Mouse (Mus musculus): ENCODE measurements around the gene Rnase9. TPM values are rescaled to one million over a fixed set of nuclear protein-coding genes. Genes with fewer than 3 reads are reported as not detected.

The Rnase9 gene
- polyA plus RNA-seq, 2 experiments, result not detected

DNA sequence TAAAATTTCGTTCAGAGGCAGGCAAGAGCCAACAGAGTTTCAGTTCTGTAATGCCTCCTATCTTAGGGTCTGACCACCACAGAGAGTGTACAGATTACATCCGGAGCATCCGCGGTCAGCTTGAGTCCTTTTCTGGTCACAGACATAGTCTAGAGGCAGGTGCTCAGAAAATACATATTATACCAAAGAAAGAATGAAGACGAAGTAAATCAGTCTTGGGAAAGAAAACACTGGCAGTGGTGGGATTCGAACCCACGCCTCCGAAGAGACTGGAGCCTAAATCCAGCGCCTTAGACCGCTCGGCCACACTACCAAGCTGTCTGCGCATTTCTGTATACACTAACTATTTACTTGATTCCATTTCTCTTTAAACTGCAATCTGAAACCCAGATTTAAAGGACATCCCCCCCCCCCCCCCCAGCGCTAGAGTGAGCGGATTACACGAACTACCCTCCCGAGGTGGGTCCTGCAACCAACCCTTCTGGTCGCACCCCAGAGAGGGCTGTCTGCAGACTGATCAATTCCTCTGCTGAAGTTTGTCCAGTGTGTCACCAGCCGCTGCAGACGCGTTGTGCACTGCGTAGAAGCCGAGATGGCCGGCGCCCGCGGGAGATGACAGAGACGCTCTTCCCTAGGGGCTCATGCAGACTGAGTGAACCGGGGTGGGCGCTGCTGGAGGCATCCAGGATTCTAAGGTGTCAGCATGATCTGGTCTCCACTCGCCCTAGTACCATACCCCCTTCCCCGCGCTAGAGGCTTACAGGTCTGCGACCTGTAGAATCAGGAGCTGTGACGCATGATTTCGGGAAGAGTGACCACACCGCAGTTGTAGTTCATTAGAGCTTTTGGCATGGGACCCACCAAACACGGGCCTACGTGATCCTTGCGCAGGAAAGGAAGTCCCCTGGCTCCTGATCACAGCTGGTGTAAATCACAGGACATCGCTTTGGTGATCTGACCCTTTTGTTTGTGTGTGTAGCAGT, 41.2 kb upstream of the Rnase9 start:
- TF ChIP-seq CTCF (IDR thresholded peaks at IDR 0.05; ENCODE audit: low read depth), result no peak
- no peak for TF ChIP-seq EP300 (IDR thresholded peaks at IDR 0.05; ENCODE audit: low read depth)
- DNase-seq (ENCODE audit: low read depth in 3 of 3, low spot score in 3 of 3), result peak in 1 of 3 experiments; percentile 45
- peak; percentile 75 for ATAC-seq (ENCODE audit: insufficient read depth)
- Histone ChIP-seq H3K4me2 (ENCODE audit: low read depth) (peak overlapping the region; percentile 72), H3K9ac (replicated peaks) (peak overlapping the region; percentile 28), H3K27me3 (ENCODE audit: control insufficient read depth, insufficient read depth, low read length) (peaks cover 6% of the 10 kb centered on the region), H3K4me3 (ENCODE audit: insufficient read depth in 1 of 2, low read depth in 2 of 2, low read length in 2 of 2) (peak overlapping the region; percentile 54 to 82), H3K27ac (no peak overlapping the region), H3K36me3 (replicated peaks; ENCODE audit: control insufficient read depth, insufficient read depth, low read depth) (no peaks in the 10 kb centered on the region), H3K4me1 (replicated peaks; ENCODE audit: control insufficient read depth in 2 of 2, insufficient read depth in 2 of 2, low read length in 1 of 2) (peaks cover 25 to 34% of the 10 kb centered on the region in 2 experiments), H3K9me3 (ENCODE audit: control insufficient read depth, low read length) (no peaks in the 10 kb centered on the region)
- WGBS (ENCODE audit: insufficient replicate concordance), result under 1% methylated on average over 39 of the region's 40 CpGs

- 59% methylated on average over 2 of the region's 2 CpGs for WGBS (ENCODE audit: insufficient replicate concordance)
- Histone ChIP-seq H3K27me3 (ENCODE audit: control insufficient read depth, insufficient read depth, low read length) (peaks cover 6% of the 10 kb centered on the region), H3K4me2 (ENCODE audit: low read depth) (no peak overlapping the region), H3K36me3 (replicated peaks; ENCODE audit: control insufficient read depth, insufficient read depth, low read depth) (no peaks in the 10 kb centered on the region), H3K9ac (replicated peaks) (no peak overlapping the region), H3K9me3 (ENCODE audit: control insufficient read depth, low read length) (no peaks in the 10 kb centered on the region), H3K4me1 (replicated peaks; ENCODE audit: control insufficient read depth in 2 of 2, insufficient read depth in 2 of 2, low read length in 1 of 2) (peaks cover 19 to 29% of the 10 kb centered on the region in 2 experiments), H3K27ac (no peak overlapping the region), H3K4me3 (ENCODE audit: insufficient read depth in 1 of 2, low read depth in 2 of 2, low read length in 2 of 2) (no peak overlapping the region)
- ATAC-seq (ENCODE audit: insufficient read depth) (no peak), DNase-seq (ENCODE audit: low read depth in 3 of 3, low spot score in 3 of 3) (no peak)
- no peak for TF ChIP-seq CTCF (IDR thresholded peaks at IDR 0.05; ENCODE audit: low read depth)
- no peak for TF ChIP-seq EP300 (IDR thresholded peaks at IDR 0.05; ENCODE audit: low read depth)
Measured at GRCm38 (mm10) chr14:51081035-51081434, 39.4 kb upstream of the Rnase9 start.

DNA sequence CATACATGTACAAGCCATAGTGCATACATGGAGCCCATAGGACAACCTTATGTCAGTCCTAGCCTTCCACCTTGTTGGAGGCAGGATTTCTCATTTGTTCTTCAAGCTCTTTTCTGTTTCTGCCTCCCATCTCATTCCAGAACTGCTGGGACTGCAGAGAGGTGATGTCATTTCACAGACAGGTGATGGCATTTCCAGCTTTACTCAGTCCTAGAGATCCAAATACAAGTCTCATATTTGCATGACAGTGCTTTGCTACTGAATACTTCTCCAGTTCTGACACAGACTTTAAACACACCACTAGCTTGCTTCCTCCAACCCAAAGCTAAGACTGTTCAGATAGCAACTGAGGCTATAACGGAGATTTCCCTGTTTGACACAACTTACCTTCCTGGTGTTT, 37.5 kb upstream of the Rnase9 start:
- peaks cover 2 to 12% of the 10 kb centered on the region in 2 experiments; a peak in 3 of 4 replicates for H3K4me1 ChIP-seq (replicated peaks; ENCODE audit: control insufficient read depth in 2 of 2, insufficient read depth in 2 of 2, low read length in 1 of 2)

DNA sequence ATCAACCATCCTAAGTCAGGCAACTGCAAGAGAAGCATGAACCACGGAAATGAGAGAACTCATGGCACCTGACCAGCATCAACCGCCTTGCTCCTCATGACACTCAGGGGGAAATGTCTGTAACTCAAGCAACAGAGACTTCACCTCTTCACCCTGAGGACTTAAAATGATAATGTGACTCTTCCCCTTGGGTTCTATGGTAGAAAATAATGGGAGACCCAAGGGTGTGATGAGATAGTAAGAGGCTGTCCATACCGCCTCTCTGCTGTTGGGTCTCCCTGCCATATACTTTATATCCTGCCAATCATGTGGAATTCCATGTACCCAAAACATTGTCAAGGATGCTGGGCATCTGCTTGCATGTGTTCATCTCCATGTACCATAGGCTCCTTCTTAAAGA, 32.7 kb upstream of the Rnase9 start, which contains the start of gene Olfr750:
TSS of gene Olfr750 (minus strand) at position 101 of the 400 bp plus-strand sequence.
- no peak within 1 kb of the TSS for H3K4me3 ChIP-seq (ENCODE audit: insufficient read depth in 1 of 2, low read depth in 2 of 2, low read length in 2 of 2)
- H3K27me3 ChIP-seq (ENCODE audit: control insufficient read depth, insufficient read depth, low read length), result no peaks in the 10 kb centered on the region; the same call in 1 of the 2 replicates
- DNase-seq (ENCODE audit: low read depth in 3 of 3, low spot score in 3 of 3) (no peak), ATAC-seq (ENCODE audit: insufficient read depth) (no peak)
- H3K36me3 ChIP-seq (replicated peaks; ENCODE audit: control insufficient read depth, insufficient read depth, low read depth), result no peaks in the 10 kb centered on the region
- H3K9ac ChIP-seq (replicated peaks), result no peak within 1 kb of the TSS
- no peak within 1 kb of the TSS for H3K4me2 ChIP-seq (ENCODE audit: low read depth)
- TF ChIP-seq CTCF (IDR thresholded peaks at IDR 0.05; ENCODE audit: low read depth) (no peak), EP300 (IDR thresholded peaks at IDR 0.05; ENCODE audit: low read depth) (no peak)
- no peaks in the 10 kb centered on the region for H3K4me1 ChIP-seq (replicated peaks; ENCODE audit: control insufficient read depth in 2 of 2, insufficient read depth in 2 of 2, low read length in 1 of 2)
- no peaks in the 10 kb centered on the region for H3K9me3 ChIP-seq (ENCODE audit: control insufficient read depth, low read length)
- WGBS (ENCODE audit: insufficient replicate concordance), result 69% methylated on average over 3 of the region's 3 CpGs
- H3K27ac ChIP-seq, result no peak within 1 kb of the TSS

More for the DNA sequence above, 37.5 kb upstream of the Rnase9 start:
- ATAC-seq (ENCODE audit: insufficient read depth) (no peak), DNase-seq (ENCODE audit: low read depth in 3 of 3, low spot score in 3 of 3) (no peak)
- Histone ChIP-seq H3K27me3 (ENCODE audit: control insufficient read depth, insufficient read depth, low read length) (peaks cover 6% of the 10 kb centered on the region), H3K9ac (replicated peaks) (no peak overlapping the region), H3K36me3 (replicated peaks; ENCODE audit: control insufficient read depth, insufficient read depth, low read depth) (no peaks in the 10 kb centered on the region), H3K4me2 (ENCODE audit: low read depth) (no peak overlapping the region), H3K4me3 (ENCODE audit: insufficient read depth in 1 of 2, low read depth in 2 of 2, low read length in 2 of 2) (no peak overlapping the region), H3K9me3 (ENCODE audit: control insufficient read depth, low read length) (no peaks in the 10 kb centered on the region), H3K27ac (no peak overlapping the region)
- TF ChIP-seq CTCF (IDR thresholded peaks at IDR 0.05; ENCODE audit: low read depth) (no peak), EP300 (IDR thresholded peaks at IDR 0.05; ENCODE audit: low read depth) (no peak)
- 56% methylated on average over 1 of the region's 1 CpGs for WGBS (ENCODE audit: insufficient replicate concordance)

DNA sequence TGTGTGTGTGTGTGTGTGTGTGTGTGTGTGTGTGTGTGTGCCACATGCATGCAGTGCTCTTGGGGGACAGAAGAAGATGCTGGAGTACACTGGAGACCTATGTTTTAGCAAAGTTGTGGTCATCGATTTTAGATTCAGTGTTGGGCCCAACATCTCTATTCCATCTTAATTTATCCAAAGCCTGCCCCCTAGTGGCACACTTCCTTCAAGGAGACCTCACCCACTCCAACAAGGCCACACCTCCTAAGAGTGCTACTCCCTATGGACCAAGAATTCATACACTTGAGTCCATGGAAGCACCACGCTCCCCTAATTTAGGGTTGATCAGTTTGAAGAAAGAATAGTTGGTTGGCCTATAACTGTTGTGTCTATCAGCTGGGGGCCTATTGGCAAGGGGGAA, 27.9 kb upstream of the Rnase9 start:
- H3K9ac ChIP-seq (replicated peaks), result no peak overlapping the region
- no peak overlapping the region for H3K4me3 ChIP-seq (ENCODE audit: insufficient read depth in 1 of 2, low read depth in 2 of 2, low read length in 2 of 2)
- TF ChIP-seq EP300 (IDR thresholded peaks at IDR 0.05; ENCODE audit: low read depth), result no peak
- peak; percentile 70 for TF ChIP-seq CTCF (IDR thresholded peaks at IDR 0.05; ENCODE audit: low read depth)
- DNase-seq (ENCODE audit: low read depth in 3 of 3, low spot score in 3 of 3) (peak in 2 of 3 experiments; percentile 57 to 61), ATAC-seq (ENCODE audit: insufficient read depth) (no peak)
- no peaks in the 10 kb centered on the region for H3K9me3 ChIP-seq (ENCODE audit: control insufficient read depth, low read length)
- WGBS (ENCODE audit: insufficient replicate concordance), result 60% methylated on average over 2 of the region's 2 CpGs
- no peak overlapping the region for H3K27ac ChIP-seq
- no peaks in the 10 kb centered on the region for H3K36me3 ChIP-seq (replicated peaks; ENCODE audit: control insufficient read depth, insufficient read depth, low read depth)
- H3K4me1 ChIP-seq (replicated peaks; ENCODE audit: control insufficient read depth in 2 of 2, insufficient read depth in 2 of 2, low read length in 1 of 2), result peaks cover 2 to 4% of the 10 kb centered on the region in 2 experiments; a peak in 2 of 4 replicates
- no peaks in the 10 kb centered on the region; the same call in 1 of the 2 replicates for H3K27me3 ChIP-seq (ENCODE audit: control insufficient read depth, insufficient read depth, low read length)
- no peak overlapping the region for H3K4me2 ChIP-seq (ENCODE audit: low read depth)
